Mouse (Mus musculus) lung, postnatal 4 days (tissue): Measurements from ENCODE around the gene Grik2.

Experiments
- DNase-seq, 2 experiments: peaks; one replicate each; pipeline ENCODE4 v3.0.0; 2021

Grik2 gene

DNA sequence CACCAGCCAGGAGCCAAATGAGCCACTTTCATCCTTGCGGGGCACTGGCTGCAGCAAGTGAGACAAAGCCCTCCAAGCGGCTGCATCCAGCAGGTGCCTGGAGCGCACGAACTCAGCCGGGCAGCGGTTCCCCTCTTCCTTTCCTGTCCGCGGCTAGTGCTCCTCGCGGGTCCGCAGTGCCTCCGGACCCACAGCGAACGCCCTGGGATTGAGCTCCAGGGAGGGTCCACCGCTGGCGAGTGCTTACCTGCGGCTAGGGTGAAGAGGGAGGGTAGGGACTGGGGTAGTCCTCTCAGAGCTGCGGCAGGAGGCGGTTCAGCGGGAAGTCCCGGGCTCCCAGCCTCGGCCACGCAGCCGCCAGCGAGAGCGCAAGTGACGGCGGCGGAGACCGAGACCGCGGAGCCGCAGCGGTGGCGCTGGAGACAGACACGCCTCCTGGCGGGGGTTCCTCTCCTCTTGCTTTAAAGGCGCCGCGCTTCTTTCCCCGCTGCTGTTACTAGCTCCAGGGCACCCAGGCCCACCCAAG, at the start of gene Grik2:
TSS of gene Grik2 (minus strand) at position 386 of the 526 bp plus-strand sequence.
- peak; percentile 17 to 31 for DNase-seq

DNA sequence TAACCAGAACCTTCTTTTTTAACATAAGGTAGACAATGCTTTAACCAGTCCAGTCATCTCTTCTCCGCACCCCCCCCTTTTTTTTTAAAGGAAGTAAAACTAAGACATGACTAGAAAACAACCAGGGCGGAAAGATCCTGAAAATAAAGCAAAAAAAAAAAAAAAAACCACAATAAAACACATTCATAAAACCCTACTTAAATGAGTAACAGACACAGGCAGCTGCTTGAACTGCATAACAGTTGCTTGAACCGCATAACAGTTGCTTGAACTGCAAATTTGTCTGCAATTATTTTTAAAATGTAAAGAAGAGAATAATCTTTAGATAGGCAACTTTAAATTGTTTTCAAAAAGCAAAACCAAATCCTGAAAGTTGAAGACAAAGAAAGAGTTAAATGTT, 45.8 kb upstream of the Grik2 start:
- no peak for DNase-seq

DNA sequence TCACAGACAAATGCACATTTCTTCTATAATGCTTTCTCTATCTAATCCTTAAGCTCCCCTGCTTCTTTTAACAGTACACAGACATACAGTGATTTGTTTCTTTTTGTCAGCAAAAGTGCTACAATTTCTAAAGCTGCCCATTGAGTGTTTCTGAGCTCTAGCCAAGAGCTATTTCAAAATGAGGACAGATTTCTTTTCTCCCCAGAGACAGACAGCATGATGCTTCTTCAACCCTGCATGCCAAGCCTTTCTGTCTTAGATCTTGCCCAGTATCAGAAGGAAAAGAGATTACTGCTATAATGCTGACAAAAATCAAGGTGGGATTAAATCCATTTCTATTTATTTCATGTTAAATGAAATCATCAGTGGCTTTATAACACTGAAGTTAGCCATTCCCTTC, 18.7 kb upstream of the Grik2 start:
- DNase-seq = no peak

- DNase-seq = no peak
These were observed 12.4 kb upstream of the Grik2 start for GRCm38 (mm10) chr10:49801001-49801400.

- DNase-seq = no peak
These were observed 5.6 kb upstream of the Grik2 start for GRCm38 (mm10) chr10:49794129-49794528.

GRCm38 (mm10) chr10:49790326-49790725, 1.8 kb upstream of the Grik2 start:
- no peak for DNase-seq

DNA sequence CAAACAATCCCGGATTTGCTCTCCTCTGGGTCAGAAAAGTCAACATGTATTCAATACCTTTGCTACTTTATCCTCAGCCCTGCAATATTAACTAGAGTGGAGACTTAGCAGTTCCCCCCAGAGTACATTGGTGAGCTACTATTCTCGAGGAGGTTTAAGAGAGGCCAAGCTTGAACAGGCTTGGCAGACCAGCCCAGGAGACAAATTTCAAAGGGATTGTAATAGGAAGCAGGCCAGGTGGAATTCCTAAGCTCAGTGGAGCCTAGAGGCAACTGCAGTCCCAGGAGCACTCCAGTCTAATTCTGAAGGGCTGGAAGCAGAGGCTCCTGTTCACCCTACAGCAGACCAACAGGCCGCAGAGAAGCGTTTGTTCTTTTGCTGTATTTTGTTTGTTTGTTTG, 1.1 kb upstream of the Grik2 start:
- no peak for DNase-seq

DNA sequence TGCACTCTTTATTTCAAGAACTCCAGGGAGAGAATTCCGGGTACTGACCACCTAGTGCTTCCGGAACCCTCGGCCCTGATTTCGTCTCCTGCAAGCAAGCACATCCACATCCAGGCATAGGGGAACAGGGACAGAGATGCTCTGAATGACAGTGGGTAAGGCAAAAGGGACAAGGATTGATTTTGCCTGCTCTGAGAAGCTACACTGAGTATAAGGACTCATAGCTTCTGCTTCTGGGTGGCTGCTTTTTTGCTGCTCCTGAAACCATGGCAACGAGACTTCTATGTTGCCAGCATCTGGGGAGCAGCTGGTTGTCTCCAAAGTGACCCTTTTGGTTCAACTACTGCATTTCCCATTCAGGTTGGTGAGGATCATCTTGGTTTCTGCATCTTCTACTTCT, 348 bp upstream of the Grik2 start:
- no peak for DNase-seq

DNA sequence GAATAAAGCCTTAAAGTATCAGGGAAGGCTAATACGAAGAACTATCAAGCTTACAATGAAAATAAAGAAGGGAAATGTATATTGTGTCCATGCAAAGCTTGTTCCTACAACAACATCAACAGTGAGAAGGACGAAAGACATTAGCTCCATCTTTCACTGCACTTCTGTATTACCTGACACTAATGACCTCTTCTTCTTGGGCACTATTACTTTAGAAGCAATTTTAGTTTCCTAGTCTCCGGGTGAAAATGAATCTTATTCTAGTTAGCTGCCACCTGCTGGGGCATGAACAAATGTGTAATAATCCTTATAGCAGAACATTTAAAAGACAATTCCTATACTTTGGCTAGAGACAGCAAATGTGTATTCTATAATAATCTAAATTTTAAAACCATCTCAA, 1.9 kb downstream of the Grik2 start:
- DNase-seq = no peak

- DNase-seq = no peak
These were observed 3.1 kb downstream of the Grik2 start for GRCm38 (mm10) chr10:49785477-49785876.

GRCm38 (mm10) chr10:49784831-49785230, 3.7 kb downstream of the Grik2 start:
- DNase-seq = no peak

- DNase-seq = peak in 1 of 2 experiments; percentile 22
These were observed 5.5 kb downstream of the Grik2 start for GRCm38 (mm10) chr10:49782741-49783691.

- DNase-seq = no peak
These were observed 6.5 kb downstream of the Grik2 start for GRCm38 (mm10) chr10:49782061-49782460.

- no peak for DNase-seq
These were observed 8.1 kb downstream of the Grik2 start for GRCm38 (mm10) chr10:49780430-49780829.

DNA sequence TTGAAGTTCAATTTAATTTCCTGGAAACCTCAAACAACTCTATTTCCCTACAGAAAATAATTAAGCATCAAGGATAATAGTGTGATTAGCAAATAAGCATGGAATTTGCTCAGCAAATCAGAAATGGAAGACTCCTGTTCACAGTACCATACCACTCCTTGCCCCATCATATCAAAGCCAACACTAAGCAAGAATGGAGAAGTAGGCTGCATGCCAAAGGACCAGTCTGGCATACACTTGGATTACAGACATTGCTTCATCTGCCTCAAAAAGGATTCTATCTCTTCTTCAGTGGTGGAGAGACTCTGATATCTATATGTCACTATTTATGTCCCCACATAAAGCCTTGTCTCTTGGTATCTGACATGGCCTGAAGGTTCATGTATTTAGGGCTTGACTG, 19.7 kb downstream of the Grik2 start:
- DNase-seq = no peak

- no peak for DNase-seq
These were observed 21.0 kb downstream of the Grik2 start for GRCm38 (mm10) chr10:49767556-49767955.

DNA sequence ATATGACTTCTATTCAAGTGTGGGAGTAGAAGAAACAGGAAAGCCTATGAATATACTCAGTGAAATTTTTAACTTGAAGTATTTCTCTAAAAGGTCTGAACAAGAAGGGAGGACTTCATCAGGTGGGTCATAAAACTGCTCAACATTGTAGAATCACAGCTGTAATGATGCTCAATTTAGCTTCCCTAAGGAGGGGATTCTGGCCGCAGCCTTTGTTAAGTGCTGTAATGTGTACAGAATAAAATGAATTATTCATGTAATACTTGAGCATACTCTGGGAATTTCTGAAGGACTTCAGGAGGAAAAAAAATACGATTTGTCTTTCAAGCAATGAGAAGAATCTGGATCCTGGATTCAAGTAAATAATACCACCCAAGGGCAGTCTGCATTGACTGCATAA, 26.0 kb downstream of the Grik2 start:
- no peak for DNase-seq

DNA sequence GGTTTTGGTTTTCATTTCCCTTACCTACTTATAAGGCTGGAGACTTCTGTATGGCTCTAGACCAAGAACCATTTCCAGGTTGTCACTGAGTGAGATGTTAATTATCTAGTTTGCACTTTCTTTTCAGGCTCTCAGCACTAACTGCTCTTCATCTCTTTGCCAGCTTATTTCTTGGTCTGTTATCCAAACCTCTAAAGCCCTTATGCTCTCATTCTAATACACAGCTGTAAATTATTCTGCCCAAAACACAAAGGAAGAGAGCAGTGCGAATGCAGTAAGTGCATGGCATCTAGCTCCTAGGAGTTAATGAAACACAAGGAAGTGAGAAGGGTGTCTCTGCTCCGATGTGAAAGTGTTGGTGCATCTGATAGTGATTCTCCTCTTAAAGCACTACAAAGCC, 36.8 kb downstream of the Grik2 start:
- DNase-seq = no peak

- no peak for DNase-seq
These were observed 56.7 kb downstream of the Grik2 start for GRCm38 (mm10) chr10:49731841-49732240.

DNA sequence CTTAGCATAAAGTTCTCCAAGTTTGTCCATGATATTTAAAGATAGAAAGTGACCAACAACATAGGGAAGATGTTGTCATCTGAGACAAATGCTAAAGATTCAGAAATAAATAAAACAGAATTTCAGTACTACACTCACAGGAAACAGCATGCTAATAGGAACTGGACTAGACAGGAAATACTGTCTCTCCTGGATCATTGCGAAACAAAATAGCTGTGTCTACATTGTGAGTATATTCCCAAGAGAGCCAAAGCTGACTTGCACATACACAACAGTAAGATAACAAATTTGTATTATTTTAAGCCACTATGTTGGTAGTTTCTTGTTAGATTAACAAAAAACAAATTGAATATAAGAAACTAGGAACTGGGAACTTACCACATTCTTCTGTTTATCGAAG, 64.9 kb downstream of the Grik2 start:
- no peak for DNase-seq

- no peak for DNase-seq
These were observed 71.7 kb downstream of the Grik2 start for GRCm38 (mm10) chr10:49716856-49717255.

DNA sequence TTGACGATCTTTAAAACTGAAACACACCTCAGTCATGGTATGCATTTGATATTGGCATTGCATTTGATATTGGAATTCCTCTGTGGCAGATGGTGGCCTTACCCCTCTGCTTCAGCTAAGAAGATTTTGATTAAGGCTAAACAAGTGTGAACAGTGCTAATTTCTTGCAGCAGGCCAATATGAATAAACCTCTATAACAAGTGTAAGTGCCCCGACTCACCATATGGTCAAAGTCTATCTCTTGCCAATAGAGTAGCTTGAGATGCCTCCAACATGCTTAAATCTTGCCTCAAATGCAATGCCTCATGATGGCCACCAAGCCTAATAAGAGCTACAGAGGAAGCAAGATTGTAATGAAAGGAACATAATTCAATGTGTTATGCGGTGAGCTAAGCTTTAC, 78.8 kb downstream of the Grik2 start:
- DNase-seq = no peak

- DNase-seq = no peak
These were observed 84.1 kb downstream of the Grik2 start for GRCm38 (mm10) chr10:49704446-49704845.

GRCm38 (mm10) chr10:49652320-49652719, 136.2 kb downstream of the Grik2 start:
- DNase-seq = no peak

DNA sequence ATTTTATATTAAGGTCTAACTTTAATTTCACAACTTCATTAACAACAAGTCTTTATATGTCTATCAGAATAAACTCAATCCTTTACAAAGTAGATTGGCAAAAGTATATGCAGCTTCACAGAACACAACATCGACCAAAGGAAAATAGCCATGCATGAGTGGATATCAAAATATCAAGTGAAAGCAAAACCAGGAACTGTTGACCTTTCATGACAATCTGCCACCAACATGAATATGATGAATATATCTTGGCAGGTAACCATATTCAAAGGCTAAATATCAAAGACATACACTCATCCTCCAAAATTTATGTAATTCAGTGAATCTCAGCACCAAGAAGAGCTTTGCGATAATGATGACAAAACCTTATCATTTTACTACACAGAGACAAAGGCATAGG, 141.4 kb downstream of the Grik2 start:
- DNase-seq = no peak
